Mouse (Mus musculus): ENCODE measurements around the gene Prss53. TPM values are rescaled to one million over a fixed set of nuclear protein-coding genes. Genes with fewer than 3 reads are reported as not detected.
A peak's percentile ranks its signal among the peaks of the same experiment; 100 is the strongest.

Prss53 gene
- polyA plus RNA-seq, 1 experiment from 2014 or later = 0.66 TPM

GRCm38 (mm10) chr7:127887191-127887590, 3.6 kb downstream of the Prss53 start:
- no peaks in the 10 kb centered on the region for H3K9me3 ChIP-seq (replicated peaks)
- WGBS = 85% methylated on average over 8 of the region's 8 CpGs
- no peak overlapping the region for H3K4me2 ChIP-seq
- no peak overlapping the region for H3K4me3 ChIP-seq
- no peak overlapping the region for H3K27ac ChIP-seq
- ATAC-seq = no peak
- H3K27me3 ChIP-seq = no peaks in the 10 kb centered on the region
- H3K4me1 ChIP-seq = peaks cover 30% of the 10 kb centered on the region
- H3K36me3 ChIP-seq (ENCODE audit: poor library complexity, severe bottlenecking) = peaks cover 95% of the 10 kb centered on the region
- no peak overlapping the region for H3K9ac ChIP-seq

DNA sequence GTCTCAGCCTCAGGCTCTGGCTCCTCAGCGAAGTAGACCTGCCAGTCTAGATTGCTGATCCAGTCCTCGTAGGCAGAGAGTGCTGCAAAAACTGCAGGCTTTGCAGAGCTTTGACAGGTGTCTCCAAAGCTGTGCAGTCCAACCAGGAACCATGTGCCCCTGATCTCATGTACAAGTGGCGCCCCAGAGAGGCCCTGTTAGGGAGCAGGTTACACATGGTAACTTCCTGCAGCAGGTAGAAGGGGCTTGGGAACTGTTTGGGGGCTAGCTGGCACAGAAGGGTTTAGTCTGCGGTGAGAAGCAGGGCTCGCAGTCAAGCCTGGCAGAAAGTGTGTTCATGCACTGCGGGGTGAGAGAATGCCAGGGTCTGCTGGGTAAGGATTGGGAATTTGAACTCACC, 4.2 kb downstream of the Prss53 start:
- H3K4me1 ChIP-seq = peaks cover 30% of the 10 kb centered on the region
- H3K9me3 ChIP-seq (replicated peaks) = no peaks in the 10 kb centered on the region
- H3K36me3 ChIP-seq (ENCODE audit: poor library complexity, severe bottlenecking) = peaks cover 100% of the 10 kb centered on the region
- 90% methylated on average over 6 of the region's 6 CpGs for WGBS
- no peak for ATAC-seq
- H3K27me3 ChIP-seq = no peaks in the 10 kb centered on the region
- H3K9ac ChIP-seq = peak overlapping the region; percentile 34; the same call in 1 of the 2 replicates
- H3K27ac ChIP-seq = no peak overlapping the region
- no peak overlapping the region for H3K4me2 ChIP-seq
- no peak overlapping the region for H3K4me3 ChIP-seq

DNA sequence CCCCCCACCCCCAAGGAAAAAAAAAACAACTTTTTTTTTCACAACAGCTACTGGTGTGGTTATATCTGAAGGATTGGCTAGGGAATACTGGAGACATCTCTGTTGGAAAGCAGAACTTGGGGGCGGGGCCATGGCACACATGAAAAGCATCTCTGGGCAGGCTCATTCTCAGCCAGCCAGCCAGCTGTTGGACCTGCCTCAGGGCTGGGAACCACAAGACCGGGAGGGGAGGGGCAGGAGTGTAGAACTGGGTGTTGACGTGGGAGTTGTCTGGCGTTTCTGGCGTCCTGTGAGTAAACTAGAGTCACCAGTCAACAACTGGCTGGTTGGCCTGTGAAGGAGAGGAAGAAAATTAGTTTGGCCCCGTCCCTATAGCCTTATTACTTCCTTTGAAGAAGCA, 4.8 kb downstream of the Prss53 start:
- Histone ChIP-seq H3K27me3 (no peaks in the 10 kb centered on the region), H3K9ac (0 out of 2 replicates have a peak overlapping the region, but pooled peaks have one; percentile 34), H3K27ac (no peak overlapping the region), H3K4me1 (peaks cover 30% of the 10 kb centered on the region), H3K9me3 (replicated peaks) (no peaks in the 10 kb centered on the region), H3K36me3 (ENCODE audit: poor library complexity, severe bottlenecking) (peaks cover 100% of the 10 kb centered on the region), H3K4me2 (no peak overlapping the region), H3K4me3 (no peak overlapping the region)
- ATAC-seq = no peak
- 73% methylated on average over 6 of the region's 6 CpGs for WGBS

GRCm38 (mm10) chr7:127880431-127880830, 10.3 kb downstream of the Prss53 start:
- Histone ChIP-seq H3K4me1 (peaks cover 37% of the 10 kb centered on the region), H3K36me3 (ENCODE audit: poor library complexity, severe bottlenecking) (peaks cover 76% of the 10 kb centered on the region), H3K4me2 (no peak overlapping the region), H3K27me3 (no peaks in the 10 kb centered on the region), H3K9me3 (replicated peaks) (no peaks in the 10 kb centered on the region), H3K4me3 (no peak overlapping the region), H3K27ac (no peak overlapping the region), H3K9ac (no peak overlapping the region)
- WGBS = 85% methylated on average over 12 of the region's 12 CpGs
- no peak for ATAC-seq

- no peak overlapping the region for H3K4me2 ChIP-seq
- no peak overlapping the region for H3K27ac ChIP-seq
- H3K4me1 ChIP-seq = peaks cover 31% of the 10 kb centered on the region
- ATAC-seq = no peak
- H3K27me3 ChIP-seq = no peaks in the 10 kb centered on the region
- WGBS = 96% methylated on average over 9 of the region's 9 CpGs
- H3K36me3 ChIP-seq (ENCODE audit: poor library complexity, severe bottlenecking) = peaks cover 65% of the 10 kb centered on the region
- no peaks in the 10 kb centered on the region for H3K9me3 ChIP-seq (replicated peaks)
- H3K9ac ChIP-seq = no peak overlapping the region
- no peak overlapping the region for H3K4me3 ChIP-seq
Measured at GRCm38 (mm10) chr7:127879301-127879700, 11.5 kb downstream of the Prss53 start.

DNA sequence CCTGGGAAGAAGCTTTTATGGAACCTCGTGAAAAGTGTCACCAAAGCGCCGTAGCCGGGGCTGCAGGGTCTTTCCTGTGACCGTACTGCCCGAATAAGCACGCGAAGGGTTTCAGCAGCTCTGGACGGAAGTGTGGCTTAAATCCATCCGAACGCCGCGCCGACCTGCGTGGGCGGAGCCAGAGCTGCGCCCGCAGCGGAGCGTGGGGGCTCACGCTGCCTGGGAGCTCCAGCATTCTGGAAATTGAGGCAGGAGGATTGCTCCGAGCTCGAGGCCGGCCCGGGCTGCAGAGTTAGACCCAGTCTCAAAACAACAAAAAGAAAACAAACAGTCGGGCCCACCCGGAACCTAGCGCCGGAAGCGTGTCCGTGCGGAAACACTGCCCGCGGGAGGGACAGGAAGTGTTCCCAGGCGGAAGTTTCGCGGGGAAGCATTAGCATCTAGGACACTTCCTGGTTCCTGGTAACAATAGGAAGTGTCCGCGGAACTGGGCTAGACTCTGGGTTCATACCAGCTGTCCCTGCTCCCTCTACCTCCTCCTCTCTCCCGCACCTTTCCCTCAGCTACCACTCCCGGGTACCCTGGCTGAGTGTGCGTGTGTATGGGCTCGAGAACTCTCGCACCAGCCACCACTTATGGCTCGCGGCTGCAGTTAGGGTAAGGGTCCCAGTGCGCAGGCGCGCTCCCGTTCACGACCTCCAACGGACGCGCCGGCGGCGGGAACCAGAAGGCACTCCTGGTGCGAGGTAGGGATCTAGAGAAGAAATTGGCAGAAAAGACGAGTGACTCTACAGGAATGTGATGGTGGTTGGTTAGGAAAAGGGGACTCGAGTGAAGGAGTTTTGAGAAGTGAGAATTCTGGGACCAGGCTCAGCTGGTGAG, 14.1 kb downstream of the Prss53 start, which contains the start of gene Zfp668:
Gene Zfp668 (minus strand): TSS at position 362 of the 882 bp plus-strand sequence.
- H3K9ac ChIP-seq = peak within 1 kb of the TSS; percentile 98
- H3K27me3 ChIP-seq = no peaks in the 10 kb centered on the region
- peak; percentile 72 for ATAC-seq
- peak within 1 kb of the TSS; percentile 100 for H3K27ac ChIP-seq
- H3K4me3 ChIP-seq = peak within 1 kb of the TSS; percentile 88
- H3K9me3 ChIP-seq (replicated peaks) = no peaks in the 10 kb centered on the region
- H3K36me3 ChIP-seq (ENCODE audit: poor library complexity, severe bottlenecking) = peaks cover 49% of the 10 kb centered on the region
- H3K4me1 ChIP-seq = peaks cover 29% of the 10 kb centered on the region
- peak within 1 kb of the TSS; percentile 90 for H3K4me2 ChIP-seq
- under 1% methylated on average over 60 of the region's 60 CpGs for WGBS

DNA sequence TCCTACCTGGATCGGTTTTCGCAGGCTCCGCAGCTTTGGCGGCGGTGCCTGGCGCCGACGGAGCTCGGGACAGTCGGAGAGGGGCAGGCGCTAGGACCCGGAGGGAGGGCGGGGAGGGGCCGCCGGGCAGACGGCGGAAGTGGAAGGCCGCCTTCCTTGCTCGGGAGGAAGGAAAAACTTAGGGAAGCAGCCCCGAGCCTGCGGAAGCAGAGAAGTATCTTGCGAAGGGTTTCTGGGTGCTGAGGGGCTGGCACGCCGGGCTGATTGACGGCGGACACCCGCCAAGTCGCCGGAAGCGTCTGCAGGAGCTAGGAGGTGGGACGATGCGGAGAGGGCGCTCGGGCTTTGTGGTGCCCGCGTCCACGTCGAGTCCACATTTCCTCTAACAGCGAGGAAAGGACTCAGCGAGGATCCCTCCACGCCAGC, 14.7 kb downstream of the Prss53 start, which contains the start of gene Zfp646:
Gene Zfp646 (plus strand): TSS at position 181 of the 426 bp plus-strand sequence.
- H3K36me3 ChIP-seq (ENCODE audit: poor library complexity, severe bottlenecking) = peaks cover 49% of the 10 kb centered on the region
- under 1% methylated on average over 41 of the region's 41 CpGs for WGBS
- peak; percentile 90 for ATAC-seq
- no peaks in the 10 kb centered on the region for H3K9me3 ChIP-seq (replicated peaks)
- no peaks in the 10 kb centered on the region for H3K27me3 ChIP-seq
- peak within 1 kb of the TSS; percentile 100 for H3K27ac ChIP-seq
- H3K4me2 ChIP-seq = peak within 1 kb of the TSS; percentile 90
- H3K4me3 ChIP-seq = peak within 1 kb of the TSS; percentile 88
- peak within 1 kb of the TSS; percentile 98 for H3K9ac ChIP-seq
- H3K4me1 ChIP-seq = peaks cover 29% of the 10 kb centered on the region

- peak; percentile 95 for ATAC-seq
- Histone ChIP-seq H3K4me2 (peak overlapping the region; percentile 90), H3K27me3 (no peaks in the 10 kb centered on the region), H3K9ac (peak overlapping the region; percentile 98), H3K36me3 (ENCODE audit: poor library complexity, severe bottlenecking) (peaks cover 49% of the 10 kb centered on the region), H3K4me3 (peak overlapping the region; percentile 88), H3K9me3 (replicated peaks) (no peaks in the 10 kb centered on the region), H3K4me1 (peaks cover 29% of the 10 kb centered on the region), H3K27ac (peak overlapping the region; percentile 100)
- under 1% methylated on average over 43 of the region's 43 CpGs for WGBS
Measured at GRCm38 (mm10) chr7:127875627-127876001, 15.2 kb downstream of the Prss53 start.

DNA sequence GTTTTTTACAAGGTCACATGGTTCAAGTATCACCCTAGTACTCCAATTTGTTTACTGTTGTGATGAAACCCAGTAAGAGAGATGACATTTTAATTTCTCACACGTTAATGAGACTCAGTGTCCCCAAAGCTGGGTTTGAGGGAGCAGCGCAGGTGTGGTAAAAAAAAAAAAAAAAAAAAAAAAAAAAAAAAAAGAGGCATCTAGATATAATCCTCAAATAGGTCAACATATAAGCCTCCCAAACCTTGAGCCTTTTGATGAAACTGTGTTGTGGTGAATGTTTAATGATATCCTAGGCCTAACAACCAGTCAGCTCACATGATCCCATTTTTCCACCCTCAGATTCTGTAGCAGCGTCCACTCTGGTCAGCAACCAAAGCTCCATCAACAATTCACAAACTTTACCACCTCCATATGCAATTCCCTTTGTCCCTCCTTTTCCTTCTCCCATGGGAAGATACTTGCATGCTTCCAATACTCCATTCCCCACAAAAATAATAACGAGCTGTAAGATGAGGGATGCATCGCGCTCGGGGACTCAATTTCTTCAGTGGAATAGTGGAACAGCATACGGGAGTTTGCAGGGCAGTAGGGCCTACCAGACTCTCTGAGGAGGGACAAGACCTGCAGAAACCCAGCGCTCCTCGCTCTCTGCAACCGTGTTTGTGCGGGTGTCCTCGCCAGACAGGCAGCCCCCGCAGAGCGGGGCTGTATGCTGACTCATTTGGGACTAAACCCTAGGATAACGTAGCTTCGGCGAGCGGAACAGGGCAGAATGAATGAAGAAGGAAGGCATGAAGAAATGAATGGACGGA, 15.8 kb downstream of the Prss53 start:
- H3K27ac ChIP-seq = peak overlapping the region; percentile 100
- peaks cover 29% of the 10 kb centered on the region for H3K4me1 ChIP-seq
- ATAC-seq = no peak; the same call in 1 of the 2 replicates
- no peaks in the 10 kb centered on the region for H3K27me3 ChIP-seq
- WGBS = 6% methylated on average over 20 of the region's 20 CpGs
- peak overlapping the region; percentile 90 for H3K4me2 ChIP-seq
- peak overlapping the region; percentile 98 for H3K9ac ChIP-seq
- H3K4me3 ChIP-seq = peak overlapping the region; percentile 88
- H3K9me3 ChIP-seq (replicated peaks) = no peaks in the 10 kb centered on the region
- peaks cover 49% of the 10 kb centered on the region for H3K36me3 ChIP-seq (ENCODE audit: poor library complexity, severe bottlenecking)

GRCm38 (mm10) chr7:127870136-127870821, 20.5 kb downstream of the Prss53 start:
- Histone ChIP-seq H3K4me1 (peaks cover 19% of the 10 kb centered on the region), H3K4me2 (no peak overlapping the region), H3K27me3 (no peaks in the 10 kb centered on the region), H3K27ac (no peak overlapping the region), H3K4me3 (no peak overlapping the region), H3K36me3 (ENCODE audit: poor library complexity, severe bottlenecking) (peaks cover 56% of the 10 kb centered on the region), H3K9me3 (replicated peaks) (no peaks in the 10 kb centered on the region), H3K9ac (no peak overlapping the region)
- WGBS = 82% methylated on average over 5 of the region's 5 CpGs
- ATAC-seq = no peak

- Histone ChIP-seq H3K27ac (0 out of 2 replicates have a peak overlapping the region, but pooled peaks have one; percentile 44), H3K36me3 (ENCODE audit: poor library complexity, severe bottlenecking) (peaks cover 66% of the 10 kb centered on the region), H3K9ac (no peak overlapping the region), H3K27me3 (no peaks in the 10 kb centered on the region), H3K9me3 (replicated peaks) (no peaks in the 10 kb centered on the region), H3K4me1 (peaks cover 15% of the 10 kb centered on the region), H3K4me3 (no peak overlapping the region), H3K4me2 (no peak overlapping the region)
- no peak for ATAC-seq
- 69% methylated on average over 3 of the region's 3 CpGs for whole genome bisulfite sequencing
Measured at GRCm38 (mm10) chr7:127869149-127869810, 21.5 kb downstream of the Prss53 start.
